20 mouse cellular contexts compared by ENCODE assay signal in genomic region chr5:144515241-144515640, GRCm38 (mm10). TPM values are rescaled to one million over a fixed set of nuclear protein-coding genes. Genes with fewer than 3 reads are reported as not detected.
"Had no signal": no experiment of that assay in that cellular context is flagged by ENCODE, and none has a peak within 500 bp of the region (broad histone marks: within the 10 kb centered on the region; RNA-seq: fewer than 3 reads in every experiment).

No protein-coding gene starts in this region.

- H3K27me3 ChIP-seq: liver, embryonic 13.5 days; liver, embryonic 15.5 days; lung, embryonic 15.5 days; megakaryocyte, embryonic 14.5 days; midbrain, embryonic 13.5 days; midbrain, embryonic 15.5 days; neural tube, embryonic 12.5 days had no signal

- DNase-seq: liver, embryonic 13.5 days; liver, postnatal 0 days; lung, adult 2 months; lung, postnatal 14 days; lung, postnatal 36 days; spleen, adult 18-20 months; thymus, adult 2 months; thymus, postnatal 25 days had no signal

- H3K4me2 ChIP-seq: liver, embryonic 11.5 days; liver, embryonic 13.5 days; liver, embryonic 15.5 days; lung, embryonic 15.5 days; midbrain, embryonic 11.5 days; midbrain, embryonic 13.5 days; midbrain, embryonic 15.5 days; neural tube, embryonic 12.5 days had no signal

- H3K27ac ChIP-seq: liver, embryonic 13.5 days; liver, embryonic 15.5 days; lung, embryonic 15.5 days; macrophage; midbrain, embryonic 13.5 days; midbrain, embryonic 15.5 days; neural tube, embryonic 12.5 days had no signal

- H3K9me3 ChIP-seq: liver, embryonic 13.5 days; liver, embryonic 15.5 days; lung, embryonic 15.5 days; midbrain, embryonic 13.5 days; midbrain, embryonic 15.5 days; neural tube, embryonic 12.5 days had no signal

- ATAC-seq: liver, postnatal 0 days; lung, postnatal 0 days; midbrain, embryonic 13.5 days; midbrain, embryonic 15.5 days had no signal

- H3K36me3 ChIP-seq: liver, embryonic 13.5 days; liver, embryonic 15.5 days; lung, embryonic 15.5 days; midbrain, embryonic 13.5 days; midbrain, embryonic 15.5 days; neural tube, embryonic 12.5 days had no signal

- H3K4me3 ChIP-seq: liver, embryonic 13.5 days; liver, embryonic 15.5 days; lung, embryonic 15.5 days; megakaryocyte, embryonic 14.5 days; midbrain, embryonic 13.5 days; midbrain, embryonic 15.5 days; neural tube, embryonic 12.5 days had no signal

- H3K4me1 ChIP-seq: liver, embryonic 13.5 days; liver, embryonic 15.5 days; lung, embryonic 15.5 days; megakaryocyte, embryonic 14.5 days; midbrain, embryonic 13.5 days; midbrain, embryonic 15.5 days; neural tube, embryonic 12.5 days had no signal

- H3K9ac ChIP-seq: liver, embryonic 13.5 days; liver, embryonic 15.5 days; liver, postnatal 0 days; lung, embryonic 15.5 days; midbrain, embryonic 13.5 days; midbrain, embryonic 15.5 days; neural tube, embryonic 12.5 days had no signal

RNA-seq across cellular contexts. Expression of gene Nptx2, which starts 30.5 kb away (rescaled TPM):
- total RNA-seq: monocyte, adult 5-6 weeks; neutrophil, adult 5-6 weeks had no signal
- polyA plus RNA-seq: liver, postnatal 0 days had no signal
